Mouse (Mus musculus) adrenal gland, postnatal 25 days (tissue): ENCODE measurements around the gene Olfr870. TPM values are rescaled to one million over a fixed set of nuclear protein-coding genes. Genes with fewer than 3 reads are reported as not detected.
"Not testable (repeated sequence)": the region's sequence is repeated elsewhere in the genome, so short reads cannot be mapped to it uniquely, and the experiment has no call there.

Experiments used
- DNase-seq: peaks from one replicate; pipeline ENCODE4 v3.0.0; 2021; ENCODE audit warnings: mixed read lengths
- long read RNA-seq: library from polyadenylated mRNA; stranded (forward); transcript quantifications from one replicate; pipeline ENCODE4 v2.0.0, GENCODE M21; 2021
- total RNA-seq: library from RNA; stranded (reverse); gene quantifications from 2 replicates; pipeline ENCODE4 v1.2.3, GENCODE M21; 2021

The Olfr870 gene
- not detected in 2 replicates for total RNA-seq
- long read RNA-seq, result 0 reads

- DNase-seq, result no peak
Measured at GRCm38 (mm10) chr9:20173957-20174356, at the start of gene Olfr870. Olfr870 (minus strand) TSS chr9:20174057.

- DNase-seq, result no peak
Measured at GRCm38 (mm10) chr9:20211907-20212306, 38.0 kb upstream of the Olfr870 start, which contains the start of gene Olfr871. Olfr871 (plus strand) TSS chr9:20212207.

- no peak for DNase-seq
Measured at GRCm38 (mm10) chr9:20211477-20211876, 37.6 kb upstream of the Olfr870 start.

GRCm38 (mm10) chr9:20210812-20211211 lies 37.0 kb upstream of the Olfr870 start:
- DNase-seq, result no peak

GRCm38 (mm10) chr9:20203413-20203984 lies 29.6 kb upstream of the Olfr870 start:
- DNase-seq, result not testable (repeated sequence)

GRCm38 (mm10) chr9:20202131-20202530 lies 28.3 kb upstream of the Olfr870 start:
- DNase-seq, result no peak

- no peak for DNase-seq
Measured at GRCm38 (mm10) chr9:20179463-20179862, 5.6 kb upstream of the Olfr870 start.

- no peak for DNase-seq
Measured at GRCm38 (mm10) chr9:20149706-20150105, 24.2 kb downstream of the Olfr870 start.

GRCm38 (mm10) chr9:20128709-20129108 lies 45.1 kb downstream of the Olfr870 start, which contains the start of gene Olfr869:
Olfr869 (plus strand) TSS chr9:20129009.
- no peak for DNase-seq

Other genes starting within 250 kb of the Olfr870 start
- not detected in 2 replicates for gene Olfr866, start 146.0 kb downstream of the Olfr870 start, total RNA-seq
- gene Olfr867, start 116.5 kb downstream of the Olfr870 start, total RNA-seq, result not detected in 2 replicates
- gene Olfr868, start 75.4 kb downstream of the Olfr870 start, total RNA-seq, result not detected in 2 replicates
- not detected in 2 replicates for gene Olfr869, start 45.0 kb downstream of the Olfr870 start, total RNA-seq
- not detected in 2 replicates for gene Olfr871, start 38.1 kb upstream of the Olfr870 start, total RNA-seq
- not detected in 2 replicates for gene Olfr872, start 63.1 kb upstream of the Olfr870 start, total RNA-seq
- not detected in 2 replicates for gene Olfr39, start 108.3 kb upstream of the Olfr870 start, total RNA-seq
- not detected in 2 replicates for gene Olfr873, start 124.5 kb upstream of the Olfr870 start, total RNA-seq
- not detected in 2 replicates for gene Olfr18, start 162.0 kb upstream of the Olfr870 start, total RNA-seq
- 4.5 and 6.9 TPM in 2 replicates for gene Zfp560, start 211.1 kb upstream of the Olfr870 start, total RNA-seq